Mouse (Mus musculus) neural tube, embryonic 13.5 days (tissue): ENCODE results near the gene Sell. TPM values are rescaled to one million over a fixed set of nuclear protein-coding genes. Genes with fewer than 3 reads are reported as not detected.

Source experiments
- ATAC-seq: fragments of 200-750 bp; cut with Nextera tagmentation; 2 replicates; pipeline ENCODE4 v1.8.0; 2017; ENCODE audit warnings: low read depth, mild to moderate bottlenecking, moderate TSS enrichment, moderate library complexity
- H3K27ac ChIP-seq: fragments of 300-500 bp; sonication (generic); replicated peaks from 2 replicates; pipeline ENCODE4 v1.5.1; 2015; ENCODE audit warnings: moderate library complexity, mild to moderate bottlenecking, inconsistent platforms
- H3K27me3 ChIP-seq: fragments of 300-500 bp; sonication (generic); 2 replicates; pipeline ENCODE4 v1.6.1; 2015; ENCODE audit warnings: mild to moderate bottlenecking, inconsistent platforms
- H3K36me3 ChIP-seq: fragments of 300-500 bp; sonication (generic); 2 replicates; pipeline ENCODE4 v1.6.1; 2015; ENCODE audit warnings: mild to moderate bottlenecking, inconsistent platforms
- H3K4me1 ChIP-seq: fragments of 300-500 bp; sonication (generic); replicated peaks from 2 replicates; pipeline ENCODE4 v1.6.1; 2015; ENCODE audit warnings: inconsistent platforms
- H3K4me2 ChIP-seq: fragments of 300-500 bp; sonication (generic); 2 replicates; pipeline ENCODE4 v1.6.1; 2015; ENCODE audit warnings: inconsistent platforms, mild to moderate bottlenecking, moderate library complexity
- H3K4me3 ChIP-seq: fragments of 300-500 bp; sonication (generic); 2 replicates; pipeline ENCODE4 v1.5.1; 2015; ENCODE audit warnings: mild to moderate bottlenecking, inconsistent platforms
- H3K9ac ChIP-seq: fragments of 300-500 bp; sonication (generic); 2 replicates; pipeline ENCODE4 v1.6.1; 2015; ENCODE audit warnings: moderate library complexity, mild to moderate bottlenecking, inconsistent platforms
- H3K9me3 ChIP-seq: fragments of 300-500 bp; sonication (generic); 2 replicates; pipeline ENCODE4 v1.6.1; 2016; ENCODE audit warnings: inconsistent platforms
- WGBS: fragments of 180-500 bp; shearing (Covaris S2); methylation state at CpG from one replicate; pipeline ENCODE4 v1.1.7; 2015; 5-methylcytosine and 5-hydroxymethylcytosine counted together
- polyA plus RNA-seq: library from polyadenylated mRNA; unstranded; fragments of >200 nt; fragmentation: Nextera tagmentation; extraction: Ambion mirVana; gene quantifications from 2 replicates; pipeline ENCODE4 v1.2.1, GENCODE M21; 2015

Sell gene
- polyA plus RNA-seq, 1 experiment from 2014 or later, result 0.36 TPM

- no peak overlapping the region for H3K9ac ChIP-seq
- H3K4me2 ChIP-seq, result no peak overlapping the region
- WGBS, result 52% methylated on average over 1 of the region's 1 CpGs
- no peaks in the 10 kb centered on the region for H3K9me3 ChIP-seq
- ATAC-seq, result no peak
- no peaks in the 10 kb centered on the region for H3K4me1 ChIP-seq
- H3K27ac ChIP-seq, result no peak overlapping the region
- no peak overlapping the region for H3K4me3 ChIP-seq
- no peaks in the 10 kb centered on the region for H3K36me3 ChIP-seq
- no peaks in the 10 kb centered on the region for H3K27me3 ChIP-seq
Measured at GRCm38 (mm10) chr1:164076441-164076840, 14.7 kb downstream of the Sell start.

GRCm38 (mm10) chr1:164077031-164077430 lies 15.2 kb downstream of the Sell start:
- no peak overlapping the region for H3K4me3 ChIP-seq
- ATAC-seq, result no peak
- no peak overlapping the region for H3K4me2 ChIP-seq
- H3K9ac ChIP-seq, result no peak overlapping the region
- no peak overlapping the region for H3K27ac ChIP-seq
- H3K4me1 ChIP-seq, result no peaks in the 10 kb centered on the region
- no peaks in the 10 kb centered on the region for H3K27me3 ChIP-seq
- H3K36me3 ChIP-seq, result no peaks in the 10 kb centered on the region
- WGBS, result 92% methylated on average over 3 of the region's 3 CpGs
- H3K9me3 ChIP-seq, result no peaks in the 10 kb centered on the region

- Histone ChIP-seq H3K27me3 (no peaks in the 10 kb centered on the region), H3K27ac (no peak overlapping the region), H3K4me1 (no peaks in the 10 kb centered on the region), H3K9me3 (no peaks in the 10 kb centered on the region), H3K4me3 (no peak overlapping the region), H3K36me3 (no peaks in the 10 kb centered on the region), H3K4me2 (no peak overlapping the region), H3K9ac (no peak overlapping the region)
- WGBS, result 87% methylated on average over 4 of the region's 4 CpGs
- no peak for ATAC-seq
Measured at GRCm38 (mm10) chr1:164078323-164078741, 16.6 kb downstream of the Sell start.

DNA sequence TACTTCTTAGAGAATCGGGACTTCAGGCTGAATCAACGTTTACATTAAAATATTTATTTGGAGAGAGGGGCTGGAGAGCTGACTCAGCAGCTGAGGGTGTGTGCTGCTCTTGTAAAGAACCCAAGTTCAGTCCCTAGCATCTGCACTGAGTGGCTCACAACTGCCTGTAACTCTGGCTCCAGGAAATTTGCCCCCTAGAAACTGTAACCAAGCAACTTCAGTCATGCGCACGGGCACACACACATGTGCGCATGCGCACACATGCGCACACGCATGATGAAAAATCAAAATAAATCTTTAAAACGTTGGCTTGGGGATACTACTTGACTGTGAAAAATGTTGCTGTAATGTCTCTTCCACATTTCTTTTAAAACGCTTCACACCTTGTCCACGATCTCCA lies 17.3 kb downstream of the Sell start:
- Histone ChIP-seq H3K4me3 (no peak overlapping the region), H3K27me3 (no peaks in the 10 kb centered on the region), H3K9me3 (no peaks in the 10 kb centered on the region), H3K9ac (no peak overlapping the region), H3K4me2 (no peak overlapping the region), H3K27ac (no peak overlapping the region), H3K36me3 (no peaks in the 10 kb centered on the region), H3K4me1 (no peaks in the 10 kb centered on the region)
- 87% methylated on average over 11 of the region's 11 CpGs for WGBS
- ATAC-seq, result no peak

DNA sequence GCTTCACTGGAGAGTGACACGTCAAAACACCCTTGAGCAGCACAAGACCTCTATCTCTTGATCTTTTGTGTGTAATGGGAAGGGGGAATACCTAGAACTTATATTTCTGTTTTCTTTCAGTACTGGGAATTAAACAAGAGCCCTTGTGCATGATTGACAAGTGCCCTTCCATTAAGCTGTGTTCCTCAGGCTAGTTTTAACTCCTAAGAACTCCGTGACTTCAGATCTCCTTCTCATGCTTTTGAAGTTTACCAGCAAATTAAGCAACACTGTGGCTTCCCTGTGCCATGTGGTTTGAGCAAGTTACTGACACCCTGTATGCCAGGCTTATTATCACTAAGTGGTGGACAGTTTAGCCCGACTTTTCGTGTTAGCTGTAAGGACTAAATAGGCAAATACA lies 21.3 kb downstream of the Sell start:
- Histone ChIP-seq H3K36me3 (no peaks in the 10 kb centered on the region), H3K4me2 (no peak overlapping the region), H3K9ac (no peak overlapping the region), H3K4me1 (no peaks in the 10 kb centered on the region), H3K9me3 (no peaks in the 10 kb centered on the region), H3K4me3 (no peak overlapping the region), H3K27me3 (no peaks in the 10 kb centered on the region), H3K27ac (no peak overlapping the region)
- ATAC-seq, result no peak
- WGBS, result 97% methylated on average over 4 of the region's 4 CpGs

GRCm38 (mm10) chr1:164086797-164087196 lies 25.0 kb downstream of the Sell start:
- no peak overlapping the region for H3K9ac ChIP-seq
- WGBS, result 89% methylated on average over 3 of the region's 3 CpGs

GRCm38 (mm10) chr1:164087872-164088271 lies 26.1 kb downstream of the Sell start:
- WGBS, result 93% methylated on average over 5 of the region's 5 CpGs
- no peaks in the 10 kb centered on the region for H3K27me3 ChIP-seq

More at GRCm38 (mm10) chr1:164086797-164087196, 25.0 kb downstream of the Sell start:
- no peak for ATAC-seq
- H3K9me3 ChIP-seq, result no peaks in the 10 kb centered on the region
- H3K27me3 ChIP-seq, result no peaks in the 10 kb centered on the region
- no peak overlapping the region for H3K27ac ChIP-seq
- no peaks in the 10 kb centered on the region for H3K4me1 ChIP-seq
- no peak overlapping the region for H3K4me2 ChIP-seq
- H3K4me3 ChIP-seq, result no peak overlapping the region
- H3K36me3 ChIP-seq, result no peaks in the 10 kb centered on the region

GRCm38 (mm10) chr1:164096780-164097179 lies 35.0 kb downstream of the Sell start:
- Histone ChIP-seq H3K4me1 (no peaks in the 10 kb centered on the region), H3K4me2 (no peak overlapping the region), H3K36me3 (no peaks in the 10 kb centered on the region), H3K27me3 (no peaks in the 10 kb centered on the region), H3K9me3 (no peaks in the 10 kb centered on the region), H3K27ac (no peak overlapping the region), H3K4me3 (no peak overlapping the region), H3K9ac (no peak overlapping the region)
- ATAC-seq, result no peak
- 70% methylated on average over 6 of the region's 6 CpGs for WGBS

More at GRCm38 (mm10) chr1:164087872-164088271, 26.1 kb downstream of the Sell start:
- no peak overlapping the region for H3K4me3 ChIP-seq
- H3K9ac ChIP-seq, result no peak overlapping the region
- H3K36me3 ChIP-seq, result no peaks in the 10 kb centered on the region
- H3K4me1 ChIP-seq, result no peaks in the 10 kb centered on the region
- no peak overlapping the region for H3K27ac ChIP-seq
- H3K4me2 ChIP-seq, result no peak overlapping the region
- no peaks in the 10 kb centered on the region for H3K9me3 ChIP-seq
- ATAC-seq, result no peak

GRCm38 (mm10) chr1:164097911-164098310 lies 36.1 kb downstream of the Sell start:
- H3K9ac ChIP-seq, result no peak overlapping the region
- no peak overlapping the region for H3K4me2 ChIP-seq
- WGBS, result 92% methylated on average over 2 of the region's 2 CpGs
- no peak for ATAC-seq
- no peaks in the 10 kb centered on the region for H3K36me3 ChIP-seq
- H3K27ac ChIP-seq, result no peak overlapping the region
- no peaks in the 10 kb centered on the region for H3K9me3 ChIP-seq
- H3K4me1 ChIP-seq, result no peaks in the 10 kb centered on the region
- H3K27me3 ChIP-seq, result no peaks in the 10 kb centered on the region
- H3K4me3 ChIP-seq, result no peak overlapping the region

GRCm38 (mm10) chr1:164098372-164098771 lies 36.6 kb downstream of the Sell start:
- no peaks in the 10 kb centered on the region for H3K36me3 ChIP-seq
- H3K9me3 ChIP-seq, result no peaks in the 10 kb centered on the region
- WGBS, result 83% methylated on average over 2 of the region's 2 CpGs
- H3K4me2 ChIP-seq, result no peak overlapping the region
- no peak overlapping the region for H3K4me3 ChIP-seq
- no peak for ATAC-seq
- no peak overlapping the region for H3K9ac ChIP-seq
- no peak overlapping the region for H3K27ac ChIP-seq
- no peaks in the 10 kb centered on the region for H3K4me1 ChIP-seq
- H3K27me3 ChIP-seq, result no peaks in the 10 kb centered on the region

GRCm38 (mm10) chr1:164109763-164110162 lies 48.0 kb downstream of the Sell start:
- Histone ChIP-seq H3K9ac (no peak overlapping the region), H3K36me3 (no peaks in the 10 kb centered on the region), H3K4me3 (no peak overlapping the region), H3K4me2 (no peak overlapping the region), H3K4me1 (no peaks in the 10 kb centered on the region), H3K9me3 (no peaks in the 10 kb centered on the region), H3K27ac (no peak overlapping the region), H3K27me3 (no peaks in the 10 kb centered on the region)
- no peak for ATAC-seq
- WGBS, result 88% methylated on average over 2 of the region's 2 CpGs

GRCm38 (mm10) chr1:164110591-164111329 lies 49.0 kb downstream of the Sell start:
- WGBS, result 96% methylated on average over 9 of the region's 9 CpGs
- H3K4me2 ChIP-seq, result no peak overlapping the region
- no peak overlapping the region for H3K9ac ChIP-seq
- no peak overlapping the region for H3K4me3 ChIP-seq
- no peak overlapping the region for H3K27ac ChIP-seq
- H3K27me3 ChIP-seq, result no peaks in the 10 kb centered on the region
- no peaks in the 10 kb centered on the region for H3K36me3 ChIP-seq
- no peak for ATAC-seq
- H3K9me3 ChIP-seq, result no peaks in the 10 kb centered on the region
- no peaks in the 10 kb centered on the region for H3K4me1 ChIP-seq

GRCm38 (mm10) chr1:164114280-164114679 lies 52.5 kb downstream of the Sell start:
- ATAC-seq, result no peak
- H3K27me3 ChIP-seq, result no peaks in the 10 kb centered on the region
- H3K9ac ChIP-seq, result no peak overlapping the region
- H3K4me2 ChIP-seq, result no peak overlapping the region
- H3K9me3 ChIP-seq, result no peaks in the 10 kb centered on the region
- WGBS, result 85% methylated on average over 5 of the region's 5 CpGs
- H3K4me3 ChIP-seq, result no peak overlapping the region
- no peaks in the 10 kb centered on the region for H3K4me1 ChIP-seq
- no peaks in the 10 kb centered on the region for H3K36me3 ChIP-seq
- no peak overlapping the region for H3K27ac ChIP-seq
